Mouse (Mus musculus): Measurements from ENCODE around the gene Rims4. TPM values are rescaled to one million over a fixed set of nuclear protein-coding genes. Genes with fewer than 3 reads are reported as not detected.
A peak's percentile ranks its signal among the peaks of the same experiment; 100 is the strongest.

The Rims4 gene
- polyA plus RNA-seq, 1 experiment from 2014 or later = 0.25 TPM

- WGBS = 40% methylated on average over 3 of the region's 3 CpGs
- Histone ChIP-seq H3K4me2 (no peak overlapping the region), H3K36me3 (ENCODE audit: insufficient read depth) (no peaks in the 10 kb centered on the region), H3K27me3 (ENCODE audit: insufficient read depth, low read length) (peaks cover 19% of the 10 kb centered on the region), H3K4me1 (ENCODE audit: insufficient read depth) (0 out of 2 replicates have a peak, but pooled peaks cover 3% of the 10 kb centered on the region), H3K9me3 (ENCODE audit: low read depth, low read length) (no peaks in the 10 kb centered on the region), H3K27ac (ENCODE audit: low read depth) (no peak overlapping the region), H3K9ac (no peak overlapping the region), H3K4me3 (ENCODE audit: low read depth, low read length) (no peak overlapping the region)
- no peak for ATAC-seq (ENCODE audit: insufficient read depth)
- TF ChIP-seq CTCF (IDR thresholded peaks at IDR 0.05; ENCODE audit: low read depth) = no peak
- DNase-seq = peak; percentile 75
Measured at GRCm38 (mm10) chr2:163924531-163924930, 6.0 kb upstream of the Rims4 start.

- TF ChIP-seq CTCF (IDR thresholded peaks at IDR 0.05; ENCODE audit: low read depth) = 0 out of 2 replicates have a peak, but pooled peaks have one; percentile 5
- WGBS = 64% methylated on average over 9 of the region's 9 CpGs
- Histone ChIP-seq H3K9me3 (ENCODE audit: low read depth, low read length) (no peaks in the 10 kb centered on the region), H3K27me3 (ENCODE audit: insufficient read depth, low read length) (peaks cover 30% of the 10 kb centered on the region), H3K4me3 (ENCODE audit: low read depth, low read length) (no peak overlapping the region), H3K36me3 (ENCODE audit: insufficient read depth) (no peaks in the 10 kb centered on the region), H3K4me2 (no peak overlapping the region), H3K4me1 (ENCODE audit: insufficient read depth) (no peaks in the 10 kb centered on the region), H3K9ac (no peak overlapping the region), H3K27ac (ENCODE audit: low read depth) (no peak overlapping the region)
- DNase-seq = no peak
- no peak for ATAC-seq (ENCODE audit: insufficient read depth)
Measured at GRCm38 (mm10) chr2:163923113-163923512, 4.6 kb upstream of the Rims4 start.

GRCm38 (mm10) chr2:163919581-163919980, 1.1 kb upstream of the Rims4 start:
- Histone ChIP-seq H3K36me3 (ENCODE audit: insufficient read depth) (no peaks in the 10 kb centered on the region), H3K9ac (no peak overlapping the region), H3K4me1 (ENCODE audit: insufficient read depth) (no peaks in the 10 kb centered on the region), H3K4me3 (ENCODE audit: low read depth, low read length) (no peak overlapping the region), H3K4me2 (no peak overlapping the region), H3K9me3 (ENCODE audit: low read depth, low read length) (no peaks in the 10 kb centered on the region), H3K27me3 (ENCODE audit: insufficient read depth, low read length) (peaks cover 64% of the 10 kb centered on the region), H3K27ac (ENCODE audit: low read depth) (no peak overlapping the region)
- WGBS = 79% methylated on average over 3 of the region's 3 CpGs
- no peak for DNase-seq
- no peak for TF ChIP-seq CTCF (IDR thresholded peaks at IDR 0.05; ENCODE audit: low read depth)
- ATAC-seq (ENCODE audit: insufficient read depth) = no peak

GRCm38 (mm10) chr2:163916703-163917102, 1.8 kb downstream of the Rims4 start:
- no peak overlapping the region for H3K4me3 ChIP-seq (ENCODE audit: low read depth, low read length)
- peaks cover 81% of the 10 kb centered on the region for H3K27me3 ChIP-seq (ENCODE audit: insufficient read depth, low read length)
- 69% methylated on average over 7 of the region's 7 CpGs for WGBS
- H3K36me3 ChIP-seq (ENCODE audit: insufficient read depth) = no peaks in the 10 kb centered on the region
- ATAC-seq (ENCODE audit: insufficient read depth) (no peak), DNase-seq (no peak)
- no peak overlapping the region for H3K4me2 ChIP-seq
- no peak for TF ChIP-seq CTCF (IDR thresholded peaks at IDR 0.05; ENCODE audit: low read depth)
- H3K9ac ChIP-seq = no peak overlapping the region
- H3K27ac ChIP-seq (ENCODE audit: low read depth) = no peak overlapping the region
- H3K9me3 ChIP-seq (ENCODE audit: low read depth, low read length) = no peaks in the 10 kb centered on the region
- no peaks in the 10 kb centered on the region for H3K4me1 ChIP-seq (ENCODE audit: insufficient read depth)

- no peak overlapping the region for H3K9ac ChIP-seq
- H3K9me3 ChIP-seq (ENCODE audit: low read depth, low read length) = no peaks in the 10 kb centered on the region
- no peak for DNase-seq
- no peak for TF ChIP-seq CTCF (IDR thresholded peaks at IDR 0.05; ENCODE audit: low read depth)
- no peak overlapping the region for H3K4me3 ChIP-seq (ENCODE audit: low read depth, low read length)
- no peak for ATAC-seq (ENCODE audit: insufficient read depth)
- H3K36me3 ChIP-seq (ENCODE audit: insufficient read depth) = no peaks in the 10 kb centered on the region
- no peak overlapping the region for H3K27ac ChIP-seq (ENCODE audit: low read depth)
- H3K4me2 ChIP-seq = no peak overlapping the region
- 52% methylated on average over 9 of the region's 9 CpGs for WGBS
- no peaks in the 10 kb centered on the region for H3K4me1 ChIP-seq (ENCODE audit: insufficient read depth)
- H3K27me3 ChIP-seq (ENCODE audit: insufficient read depth, low read length) = peaks cover 71% of the 10 kb centered on the region
Measured at GRCm38 (mm10) chr2:163915294-163915791, 3.1 kb downstream of the Rims4 start.

- ATAC-seq (ENCODE audit: insufficient read depth) (no peak), DNase-seq (no peak)
- H3K36me3 ChIP-seq (ENCODE audit: insufficient read depth) = no peaks in the 10 kb centered on the region
- H3K4me2 ChIP-seq = no peak overlapping the region
- no peaks in the 10 kb centered on the region for H3K9me3 ChIP-seq (ENCODE audit: low read depth, low read length)
- WGBS = 9% methylated on average over 10 of the region's 10 CpGs
- H3K27me3 ChIP-seq (ENCODE audit: insufficient read depth, low read length) = peaks cover 59% of the 10 kb centered on the region
- H3K9ac ChIP-seq = no peak overlapping the region
- H3K4me1 ChIP-seq (ENCODE audit: insufficient read depth) = no peaks in the 10 kb centered on the region
- TF ChIP-seq CTCF (IDR thresholded peaks at IDR 0.05; ENCODE audit: low read depth) = no peak
- H3K27ac ChIP-seq (ENCODE audit: low read depth) = no peak overlapping the region
- no peak overlapping the region for H3K4me3 ChIP-seq (ENCODE audit: low read depth, low read length)
Measured at GRCm38 (mm10) chr2:163914107-163914506, 4.4 kb downstream of the Rims4 start.

- Histone ChIP-seq H3K27ac (ENCODE audit: low read depth) (no peak overlapping the region), H3K27me3 (ENCODE audit: insufficient read depth, low read length) (peaks cover 56% of the 10 kb centered on the region), H3K4me1 (ENCODE audit: insufficient read depth) (no peaks in the 10 kb centered on the region), H3K36me3 (ENCODE audit: insufficient read depth) (no peaks in the 10 kb centered on the region), H3K4me3 (ENCODE audit: low read depth, low read length) (no peak overlapping the region), H3K9ac (no peak overlapping the region), H3K4me2 (no peak overlapping the region), H3K9me3 (ENCODE audit: low read depth, low read length) (no peaks in the 10 kb centered on the region)
- TF ChIP-seq CTCF (IDR thresholded peaks at IDR 0.05; ENCODE audit: low read depth) = no peak
- DNase-seq = no peak
- no peak for ATAC-seq (ENCODE audit: insufficient read depth)
- WGBS = 28% methylated on average over 7 of the region's 7 CpGs
Measured at GRCm38 (mm10) chr2:163913704-163914103, 4.8 kb downstream of the Rims4 start.

Measured in lung, embryonic 14.5 days (tissue).